Mouse (Mus musculus) CD4-positive, CD25-positive, alpha-beta regulatory T cell, adult 2 months (primary cell): ENCODE measurements around the gene Gm49380.
A peak's percentile ranks its signal among the peaks of the same experiment; 100 is the strongest.

Experiments
- DNase-seq: peaks from one replicate; pipeline ENCODE4 v3.0.0-alpha.2; 2012; ENCODE audit warnings: low read depth, low spot score

Gene Gm49380

DNA sequence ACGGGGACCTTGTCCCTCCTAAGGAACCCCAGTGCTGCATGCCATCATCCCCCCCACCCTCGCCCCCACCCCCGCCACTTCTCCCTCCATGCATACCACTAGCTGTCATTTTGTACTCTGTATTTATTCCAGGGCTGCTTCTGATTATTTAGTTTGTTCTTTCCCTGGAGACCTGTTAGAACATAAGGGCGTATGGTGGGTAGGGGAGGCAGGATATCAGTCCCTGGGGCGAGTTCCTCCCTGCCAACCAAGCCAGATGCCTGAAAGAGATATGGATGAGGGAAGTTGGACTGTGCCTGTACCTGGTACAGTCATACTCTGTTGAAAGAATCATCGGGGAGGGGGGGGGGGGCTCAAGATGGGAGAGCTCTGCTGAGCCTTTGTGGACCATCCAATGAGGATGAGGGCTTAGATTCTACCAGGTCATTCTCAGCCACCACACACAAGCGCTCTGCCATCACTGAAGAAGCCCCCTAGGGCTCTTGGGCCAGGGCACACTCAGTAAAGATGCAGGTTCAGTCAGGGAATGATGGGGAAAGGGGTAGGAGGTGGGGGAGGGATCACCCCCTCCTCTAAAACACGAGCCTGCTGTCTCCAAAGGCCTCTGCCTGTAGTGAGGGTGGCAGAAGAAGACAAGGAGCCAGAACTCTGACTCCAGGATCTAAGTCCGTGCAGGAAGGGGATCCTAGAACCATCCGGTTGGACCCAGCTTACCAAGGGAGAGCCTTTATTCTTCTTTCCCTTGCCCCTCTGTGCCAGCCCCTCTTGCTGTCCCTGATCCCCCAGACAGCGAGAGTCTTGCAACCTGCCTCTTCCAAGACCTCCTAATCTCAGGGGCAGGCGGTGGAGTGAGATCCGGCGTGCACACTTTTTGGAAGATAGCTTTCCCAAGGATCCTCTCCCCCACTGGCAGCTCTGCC is 65.5 kb downstream of the Gm49380 start:
- DNase-seq: no peak

DNA sequence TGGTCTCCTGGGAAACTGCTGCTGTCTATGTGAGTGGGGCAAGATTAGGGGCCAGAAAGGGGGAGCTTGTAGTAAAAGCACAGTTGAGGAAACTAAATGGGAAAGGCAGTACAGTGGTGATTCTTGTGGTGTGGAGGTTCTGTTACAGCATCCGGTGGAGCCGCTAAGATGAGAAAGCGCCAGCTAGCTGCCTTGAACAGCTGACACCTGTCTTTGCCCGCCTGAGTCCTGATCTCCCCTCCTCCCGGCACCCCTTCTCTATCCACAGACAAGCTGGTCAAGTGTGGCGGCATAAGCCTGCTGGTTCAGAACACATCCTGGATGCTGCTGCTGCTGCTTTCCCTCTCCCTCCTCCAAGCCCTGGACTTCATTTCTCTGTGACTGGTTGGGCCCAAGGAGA is 66.2 kb downstream of the Gm49380 start:
- DNase-seq: peak; percentile 67

DNA sequence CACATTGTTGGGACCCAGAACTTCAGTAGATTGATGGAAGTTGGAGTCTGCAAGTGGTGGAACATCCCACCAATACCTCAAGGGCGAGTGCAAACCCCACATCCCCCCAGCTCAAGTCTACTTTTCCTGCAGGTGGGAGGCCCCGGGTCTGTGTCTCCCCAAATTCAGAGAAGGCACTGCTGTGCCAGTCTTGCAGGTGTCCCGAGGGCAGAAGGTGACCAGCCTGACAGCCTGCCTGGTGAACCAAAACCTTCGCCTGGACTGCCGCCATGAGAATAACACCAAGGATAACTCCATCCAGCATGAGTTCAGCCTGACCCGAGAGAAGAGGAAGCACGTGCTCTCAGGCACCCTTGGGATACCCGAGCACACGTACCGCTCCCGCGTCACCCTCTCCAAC is 66.9 kb downstream of the Gm49380 start:
- DNase-seq: no peak

DNA sequence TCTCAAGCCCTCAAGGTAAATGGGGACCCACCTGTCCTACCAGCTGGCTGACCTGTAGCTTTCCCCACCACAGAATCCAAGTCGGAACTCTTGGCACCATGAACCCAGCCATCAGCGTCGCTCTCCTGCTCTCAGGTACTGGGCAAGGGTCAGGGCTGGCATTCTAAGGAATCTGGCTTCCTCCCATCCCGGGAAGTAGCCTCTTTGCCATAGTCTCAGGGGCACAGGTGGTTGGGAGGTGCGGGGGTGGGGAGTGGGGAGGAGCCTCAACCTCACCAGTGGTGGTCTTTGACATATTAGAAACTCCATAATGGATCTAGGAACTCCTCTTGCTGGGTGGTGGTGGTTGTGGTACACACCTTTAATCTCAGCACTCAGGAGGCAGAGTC is 67.4 kb downstream of the Gm49380 start:
- DNase-seq: no peak

DNA sequence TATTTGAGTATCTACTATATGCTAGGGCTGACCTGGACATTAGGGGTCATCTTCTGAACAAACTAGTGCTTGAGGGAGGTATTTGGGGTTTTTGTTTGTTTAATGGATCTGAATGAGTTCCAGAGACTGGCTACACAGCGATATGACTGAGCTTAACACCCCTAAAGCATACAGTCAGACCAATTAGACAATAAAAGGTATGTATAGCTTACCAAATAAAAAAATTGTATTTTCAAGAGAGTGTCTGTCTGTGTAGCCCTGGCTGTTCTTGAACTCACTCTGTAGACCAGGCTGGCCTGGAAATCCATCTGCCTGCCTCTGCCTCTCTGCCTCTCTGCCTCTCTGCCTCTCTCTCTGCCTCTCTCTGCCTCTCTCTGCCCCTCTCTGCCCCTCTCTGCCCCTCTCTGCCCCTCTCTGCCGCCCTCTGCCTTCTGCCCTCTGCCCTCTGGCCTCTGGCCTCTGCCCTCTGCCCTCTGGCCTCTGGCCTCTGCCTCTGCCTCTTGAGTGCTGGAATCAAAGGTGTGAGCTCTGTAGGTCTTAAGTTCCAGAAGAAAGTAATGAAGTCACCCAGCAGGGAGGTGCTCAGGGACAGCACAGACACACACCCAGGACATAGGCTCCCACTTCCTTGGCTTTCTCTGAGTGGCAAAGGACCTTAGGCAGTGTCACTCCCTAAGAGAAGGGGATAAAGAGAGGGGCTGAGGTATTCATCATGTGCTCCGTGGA is 68.0 kb downstream of the Gm49380 start:
- no peak for DNase-seq

DNA sequence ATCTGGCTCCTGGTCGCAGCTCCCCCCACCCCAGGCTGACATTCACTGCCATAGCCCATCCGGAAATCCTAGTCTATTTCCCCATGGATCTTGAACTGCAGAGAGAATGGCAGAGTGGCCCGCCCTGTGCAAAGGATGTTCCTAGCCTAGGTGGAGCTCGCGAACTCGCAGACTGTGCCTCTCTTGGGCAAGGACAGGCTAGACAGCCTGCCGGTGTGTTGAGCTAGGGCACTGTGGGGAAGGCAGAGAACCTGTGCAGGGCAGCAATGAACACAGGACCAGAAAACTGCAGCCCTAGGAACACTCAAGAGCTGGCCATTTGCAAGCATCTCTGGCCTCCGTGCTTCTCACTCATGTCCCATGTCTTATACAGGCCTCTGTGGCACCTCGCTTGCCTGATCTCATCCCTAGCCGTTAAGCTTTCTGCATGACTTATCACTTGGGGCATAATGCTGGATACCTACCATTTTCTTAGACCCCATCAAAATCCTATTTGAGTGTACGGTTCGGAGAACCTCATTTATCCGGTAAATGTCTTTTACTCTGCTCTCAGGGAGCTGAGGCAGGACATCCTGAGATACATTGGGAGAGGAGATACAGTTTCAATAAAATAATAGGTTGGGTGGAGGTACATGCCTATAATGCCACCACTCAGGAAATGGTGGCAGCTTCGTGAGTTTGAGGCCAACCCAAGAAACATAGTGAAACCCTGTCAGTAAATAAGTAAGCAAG is 68.7 kb downstream of the Gm49380 start:
- DNase-seq: peak; percentile 69

DNA sequence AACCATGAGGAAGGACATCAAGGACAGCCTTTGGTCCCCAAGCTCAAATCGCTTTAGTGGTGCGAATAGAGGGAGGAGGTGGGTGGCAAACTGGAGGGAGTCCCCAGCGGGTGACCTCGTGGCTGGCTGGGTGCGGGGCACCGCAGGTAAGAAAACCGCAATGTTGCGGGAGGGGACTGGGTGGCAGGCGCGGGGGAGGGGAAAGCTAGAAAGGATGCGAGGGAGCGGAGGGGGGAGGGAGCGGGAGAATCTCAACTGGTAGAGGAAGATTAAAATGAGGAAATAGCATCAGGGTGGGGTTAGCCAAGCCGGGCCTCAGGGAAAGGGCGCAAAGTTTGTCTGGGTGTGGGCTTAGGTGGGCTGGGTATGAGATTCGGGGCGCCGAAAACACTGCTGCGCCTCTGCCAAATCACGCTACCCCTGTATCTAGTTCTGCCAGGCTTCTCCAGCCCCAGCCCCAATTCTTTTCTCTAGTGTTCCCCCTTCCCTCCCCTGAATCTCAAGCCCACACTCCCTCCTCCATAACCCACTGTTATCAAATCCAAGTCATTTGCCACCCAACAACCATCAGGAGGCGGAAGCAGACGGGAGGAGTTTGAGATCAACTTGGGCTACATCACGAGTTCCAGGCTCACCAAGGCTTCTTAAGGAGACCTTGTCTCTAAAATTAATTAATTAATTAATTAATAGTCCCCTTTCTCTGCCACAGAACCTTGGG is 69.4 kb downstream of the Gm49380 start:
- DNase-seq: peak; percentile 63

DNA sequence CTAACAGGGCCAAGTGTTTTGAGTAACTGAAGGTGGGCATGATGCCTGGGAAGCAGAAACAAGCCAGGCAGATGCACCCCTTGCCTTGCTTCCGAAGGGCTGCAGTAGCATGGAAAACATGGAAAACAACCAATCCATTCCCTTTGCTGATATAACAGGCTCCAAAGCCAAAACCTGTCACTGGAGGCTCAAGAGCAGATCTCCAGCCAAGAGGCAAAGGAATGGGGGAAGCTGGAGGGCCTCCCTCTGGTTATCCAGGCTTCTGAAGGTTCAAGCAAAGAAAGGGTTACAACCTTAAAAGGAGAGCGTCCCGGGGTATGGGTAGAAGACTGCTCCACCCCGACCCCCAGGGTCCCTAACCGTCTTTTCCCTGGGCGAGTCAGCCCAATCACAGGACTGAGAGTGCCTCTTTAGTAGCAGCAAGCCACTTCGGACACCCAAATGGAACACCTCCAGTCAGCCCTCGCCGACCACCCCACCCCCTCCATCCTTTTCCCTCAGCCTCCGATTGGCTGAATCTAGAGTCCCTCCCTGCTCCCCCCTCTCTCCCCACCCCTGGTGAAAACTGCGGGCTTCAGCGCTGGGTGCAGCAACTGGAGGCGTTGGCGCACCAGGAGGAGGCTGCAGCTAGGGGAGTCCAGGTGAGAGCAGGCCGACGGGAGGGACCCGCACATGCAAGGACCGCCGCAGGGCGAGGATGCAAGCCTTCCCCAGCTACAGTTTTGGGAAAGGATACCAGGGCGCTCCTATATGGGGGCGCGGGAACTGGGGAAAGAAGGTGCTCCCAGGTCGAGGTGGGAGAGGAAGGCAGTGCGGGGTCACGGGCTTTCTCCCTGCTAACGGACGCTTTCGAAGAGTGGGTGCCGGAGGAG is 70.2 kb downstream of the Gm49380 start, which contains the start of gene Thy1:
Gene Thy1 (plus strand): TSS at position 549 of the 872 bp plus-strand sequence.
- DNase-seq: peak; percentile 75

DNA sequence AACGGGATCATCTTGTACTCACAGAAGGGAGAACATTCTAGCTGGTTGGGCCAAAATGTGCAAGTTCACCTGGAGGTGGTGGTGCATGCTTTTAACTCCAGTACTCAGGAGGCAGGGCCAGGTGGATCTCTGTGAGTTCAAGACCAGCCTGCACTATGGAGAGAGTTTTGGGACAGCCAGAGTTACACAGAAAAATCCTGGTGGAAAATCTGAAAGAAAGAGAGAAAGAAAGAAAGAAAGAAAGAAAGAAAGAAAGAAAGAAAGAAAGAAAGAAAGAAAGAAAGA is 71.0 kb downstream of the Gm49380 start:
- DNase-seq: no peak

DNA sequence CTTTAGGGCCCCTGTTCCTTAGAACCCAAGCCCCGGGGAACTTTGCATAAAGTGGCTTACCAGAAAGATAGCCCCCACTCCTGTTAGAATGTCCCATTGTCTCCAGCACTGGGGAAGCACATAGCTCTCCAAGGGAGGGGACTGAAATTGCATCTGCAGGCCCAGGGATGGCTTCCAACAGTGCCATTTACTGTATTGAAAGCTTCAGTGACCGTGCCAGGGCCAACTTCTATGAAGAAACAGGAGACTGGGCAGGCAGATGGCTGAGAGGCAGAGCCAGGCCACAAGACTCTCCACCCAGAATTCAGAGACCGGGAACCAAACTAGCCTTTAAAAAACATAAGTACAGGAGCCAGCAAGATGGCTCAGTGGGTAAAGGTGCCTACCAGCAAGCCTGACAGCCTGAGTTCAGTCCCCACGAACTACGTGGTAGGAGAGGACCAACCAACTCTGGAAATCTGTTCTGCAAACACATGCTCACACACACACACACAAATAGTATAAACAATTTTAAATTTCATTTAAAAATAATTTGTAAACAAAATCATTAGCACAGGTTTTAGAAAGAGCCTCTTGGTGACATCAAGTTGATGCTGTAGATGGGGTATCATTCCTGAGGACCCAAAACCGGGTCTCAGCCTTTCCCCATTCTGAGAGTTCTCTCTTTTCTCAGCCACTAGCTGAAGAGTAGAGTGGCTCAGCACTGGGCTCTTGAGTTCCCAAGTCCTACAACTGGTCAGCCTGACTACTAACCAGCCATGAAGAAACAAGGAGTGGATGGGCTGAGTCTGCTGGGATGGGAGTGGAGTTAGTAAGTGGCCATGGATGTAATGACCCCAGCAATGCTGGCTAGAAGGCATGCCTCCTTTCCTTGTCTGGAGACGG is 71.5 kb downstream of the Gm49380 start:
- no peak for DNase-seq

DNA sequence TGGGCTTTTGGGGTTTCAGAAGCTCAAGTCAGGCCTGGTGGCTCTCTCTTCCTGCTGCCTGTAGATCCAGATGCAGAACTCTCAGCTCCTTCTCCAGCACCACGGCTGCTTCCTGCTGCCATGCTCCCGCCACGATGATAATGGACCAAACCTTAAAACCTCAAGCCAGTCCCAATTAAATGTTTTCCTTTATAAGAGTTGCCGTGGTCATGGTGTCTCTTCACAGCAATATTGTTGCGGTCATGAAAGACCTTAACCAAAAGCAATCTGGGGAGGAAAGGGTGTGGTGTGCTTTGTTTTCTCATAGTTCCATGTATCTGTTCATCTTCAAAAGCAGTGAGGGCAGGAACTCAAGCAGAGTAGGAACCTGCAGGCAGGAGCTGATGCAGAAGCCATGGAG is 76.2 kb downstream of the Gm49380 start:
- no peak for DNase-seq

DNA sequence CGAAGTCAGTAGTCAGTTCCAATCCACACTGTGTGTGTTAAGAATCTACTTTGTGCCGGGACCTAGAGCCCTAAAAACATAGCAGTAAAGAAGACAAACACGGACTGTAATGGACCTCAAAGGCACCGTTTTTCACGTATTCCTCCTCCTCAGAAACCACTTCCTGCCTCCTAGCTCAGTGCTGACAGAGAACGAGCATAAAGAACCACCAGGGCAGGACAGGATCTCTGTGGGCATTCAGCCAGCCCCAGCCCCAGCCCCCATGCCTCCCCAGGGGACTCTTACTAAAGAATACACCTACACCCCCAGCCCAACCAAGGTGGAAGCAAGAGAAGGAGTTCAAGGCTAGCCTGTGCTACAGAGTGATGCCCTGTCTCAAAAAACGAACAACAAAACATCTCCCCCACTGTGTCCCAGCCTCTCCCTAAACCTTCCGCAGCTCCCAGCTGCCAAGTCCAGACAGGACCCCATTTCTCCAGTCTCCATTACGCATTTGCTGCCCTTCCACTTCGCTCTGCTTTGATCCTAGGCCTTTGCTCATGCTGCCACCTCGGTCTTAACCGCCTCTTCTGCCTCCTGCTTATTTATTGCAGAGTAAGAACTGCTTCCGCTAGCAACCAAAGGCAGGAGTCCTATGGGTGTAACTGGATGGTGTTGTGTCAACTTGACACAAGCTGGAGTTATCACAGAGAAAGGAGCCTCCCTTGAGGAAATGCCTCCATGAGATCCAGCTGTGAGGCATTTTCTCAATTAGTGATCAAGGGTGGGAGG is 79.2 kb downstream of the Gm49380 start:
- DNase-seq: peak; percentile 85

DNA sequence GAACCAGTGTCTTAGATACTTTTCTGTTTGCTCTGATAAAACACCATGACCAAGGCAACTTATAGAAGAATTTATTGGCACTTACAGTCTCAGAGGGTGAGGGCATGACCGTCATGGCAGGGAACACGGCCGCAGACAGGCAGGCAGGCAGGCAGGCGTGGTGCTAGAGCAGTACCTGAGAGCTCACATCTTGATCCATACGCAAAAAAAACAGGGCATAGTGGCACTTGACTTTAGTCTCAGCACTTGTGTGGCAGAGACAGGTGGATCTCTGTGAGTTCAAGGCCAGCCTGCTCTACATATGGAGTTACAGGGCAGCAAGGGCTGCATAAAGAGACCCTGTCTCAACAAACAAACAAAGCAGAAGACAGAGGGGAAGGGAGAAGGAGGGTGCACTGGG is 80.0 kb downstream of the Gm49380 start:
- DNase-seq: no peak

DNA sequence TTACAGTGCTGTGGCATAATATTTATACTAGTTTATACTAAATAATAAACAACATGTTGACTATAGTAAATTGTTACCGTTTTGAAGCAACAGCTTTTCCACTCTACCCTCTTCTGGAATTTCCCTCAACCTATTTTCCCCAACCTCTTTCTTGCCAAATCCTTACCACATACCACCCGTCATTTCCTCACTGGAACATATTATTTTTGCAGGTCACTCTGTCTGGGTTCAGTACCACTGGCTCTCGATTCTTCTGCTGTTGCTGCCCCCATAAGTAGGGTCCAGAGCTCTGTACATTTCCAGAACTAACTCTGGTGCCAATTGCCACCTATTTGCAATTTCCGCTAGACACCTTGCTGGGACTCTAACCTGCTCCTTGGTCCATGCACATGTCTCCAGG is 81.4 kb downstream of the Gm49380 start:
- peak; percentile 42 for DNase-seq

DNA sequence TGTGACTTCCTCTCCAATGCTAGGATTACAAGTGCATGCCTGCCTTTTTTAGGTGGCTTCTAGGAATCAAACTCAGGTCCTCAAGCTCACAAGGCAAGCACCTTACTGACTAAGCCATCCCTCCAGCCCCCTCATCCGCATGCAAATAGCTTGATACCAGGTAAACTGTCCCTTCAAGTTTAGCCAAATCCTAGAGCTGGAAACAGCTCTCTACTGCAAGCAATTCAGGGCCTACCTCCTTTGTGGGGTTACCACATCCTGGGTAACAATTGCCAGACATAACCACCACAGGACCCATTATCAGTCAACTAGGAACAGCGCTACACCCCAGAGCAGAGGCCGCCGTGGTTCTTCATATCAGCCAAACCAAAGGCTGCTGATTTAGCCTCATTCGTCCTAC is 82.2 kb downstream of the Gm49380 start:
- DNase-seq: peak; percentile 83

DNA sequence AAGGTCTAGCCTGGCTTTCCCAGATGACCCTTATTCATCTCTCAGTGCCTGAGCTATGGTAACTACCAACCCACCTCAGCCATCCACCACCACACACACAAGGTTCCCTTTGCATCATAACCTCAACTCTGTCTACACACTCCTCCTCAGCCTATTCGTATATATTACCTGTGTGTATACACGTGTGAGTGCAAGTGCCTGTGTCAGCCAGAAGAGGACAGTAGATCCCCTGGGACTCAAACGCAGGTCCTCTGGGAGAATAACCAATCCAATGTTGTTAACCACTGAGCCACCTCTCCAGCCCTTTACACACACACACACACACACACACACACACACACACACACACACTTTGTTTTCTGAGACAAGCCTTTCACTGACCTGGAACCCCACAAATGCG is 82.7 kb downstream of the Gm49380 start:
- peak; percentile 42 for DNase-seq

DNA sequence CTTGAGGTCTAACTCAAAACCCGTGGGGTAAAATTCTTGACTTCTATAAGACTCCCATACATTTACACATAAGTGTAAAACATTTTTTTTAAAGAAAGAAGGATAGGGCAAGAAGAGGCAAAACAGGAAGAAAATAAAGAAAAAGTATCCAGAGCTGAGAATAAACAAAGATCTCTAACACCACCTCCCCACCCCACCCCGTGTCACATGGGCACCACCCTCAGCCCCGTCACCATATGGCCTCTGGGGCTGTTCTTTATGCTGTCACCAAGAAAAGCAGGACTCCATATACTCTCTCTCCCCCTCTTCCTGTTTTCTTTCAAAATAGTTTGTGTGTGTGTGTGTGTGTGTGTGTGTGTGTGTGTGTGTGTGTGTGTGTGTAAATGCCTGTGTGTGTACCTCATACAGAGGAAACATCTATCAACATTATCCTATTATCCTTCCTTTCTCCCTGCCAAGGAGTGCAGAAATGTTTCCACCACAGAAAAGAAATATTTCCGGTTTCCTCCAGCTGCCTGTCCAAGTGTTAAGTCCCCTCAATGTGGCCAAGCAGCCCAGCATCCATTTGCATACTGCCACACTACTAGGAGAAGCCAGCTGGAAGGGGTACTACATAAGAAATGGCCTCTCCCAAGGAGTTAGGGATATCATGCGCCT is 83.6 kb downstream of the Gm49380 start:
- peak; percentile 66 for DNase-seq

DNA sequence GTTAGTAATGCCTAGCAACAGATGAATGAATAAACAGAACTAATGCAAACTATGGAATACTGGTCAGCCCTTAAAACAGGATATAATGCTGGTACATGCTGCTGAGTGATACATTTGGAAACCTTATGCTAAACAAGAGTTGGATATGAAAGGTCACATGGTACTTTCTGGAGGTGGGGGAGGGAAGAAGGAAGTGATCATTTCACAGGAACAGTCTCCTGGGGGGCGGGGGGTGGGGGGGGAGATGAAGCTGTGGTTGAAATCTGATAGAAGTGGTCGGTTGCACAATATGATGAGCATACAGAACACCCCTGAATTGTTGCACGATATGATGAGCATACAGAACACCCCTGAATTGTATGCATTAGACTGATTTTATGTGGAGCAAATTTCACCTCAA is 89.2 kb downstream of the Gm49380 start:
- peak; percentile 29 for DNase-seq
